Mouse (Mus musculus) stomach, embryonic 16.5 days (tissue): ENCODE data around the gene Stk11. TPM values are rescaled to one million over a fixed set of nuclear protein-coding genes. Genes with fewer than 3 reads are reported as not detected.

Experiments used
- ATAC-seq: fragments of 200-750 bp; cut with Nextera tagmentation; 2 replicates; pipeline ENCODE4 v1.8.0; 2017; ENCODE audit warnings: moderate number of reproducible peaks, moderate TSS enrichment; ENCODE audit not compliant: insufficient read depth, low FRiP score
- H3K27ac ChIP-seq: fragments of 300-500 bp; sonication (generic); 2 replicates; pipeline ENCODE4 v1.5.1; 2014; ENCODE audit warnings: low read length
- H3K27me3 ChIP-seq: fragments of 300-500 bp; sonication (generic); 2 replicates; pipeline ENCODE4 v1.6.1; 2014; ENCODE audit warnings: low read length, control low read depth, mixed read lengths; ENCODE audit not compliant: control insufficient read depth, insufficient read depth
- H3K36me3 ChIP-seq: fragments of 300-500 bp; sonication (generic); 2 replicates; pipeline ENCODE4 v1.6.1; 2014; ENCODE audit warnings: low read length; ENCODE audit not compliant: control insufficient read depth, insufficient read depth
- H3K4me1 ChIP-seq: fragments of 300-500 bp; sonication (generic); 2 replicates; pipeline ENCODE4 v1.6.1; 2014; ENCODE audit warnings: low read length, control low read depth, mixed read lengths; ENCODE audit not compliant: control insufficient read depth, insufficient read depth
- H3K4me2 ChIP-seq: fragments of 300-500 bp; sonication (generic); 2 replicates; pipeline ENCODE4 v1.6.1; 2014; ENCODE audit warnings: low read depth, low read length, mixed read lengths
- H3K4me3 ChIP-seq: fragments of 300-500 bp; sonication (generic); replicated peaks from 2 replicates; pipeline ENCODE4 v1.5.1; 2014; ENCODE audit warnings: mild to moderate bottlenecking, low read length
- H3K9ac ChIP-seq: fragments of 300-500 bp; sonication (generic); 2 replicates; pipeline ENCODE4 v1.6.1; 2014; ENCODE audit warnings: low read length
- H3K9me3 ChIP-seq: fragments of 300-500 bp; sonication (generic); replicated peaks from 2 replicates; pipeline ENCODE4 v1.6.1; 2016; ENCODE audit warnings: low read length, control low read depth; ENCODE audit not compliant: control insufficient read depth
- WGBS: fragments of 180-500 bp; shearing (Covaris S2); extraction: QIAGEN DNeasy Blood & Tissue Kit; methylation state at CpG from one replicate; pipeline ENCODE4 v1.1.7; 2014; 5-methylcytosine and 5-hydroxymethylcytosine counted together
- polyA plus RNA-seq: library from polyadenylated mRNA; unstranded; fragments of >200 nt; fragmentation: Nextera tagmentation; extraction: Ambion mirVana; gene quantifications from 2 replicates; pipeline ENCODE4 v1.2.1, GENCODE M21; 2015

Gene Stk11
- polyA plus RNA-seq: 14.5 and 14.8 TPM in 2 replicates

- H3K4me1 ChIP-seq: peaks cover 27% of the 10 kb centered on the region
- under 1% methylated on average over 70 of the region's 70 CpGs for WGBS
- peak; percentile 98 for ATAC-seq
- no peaks in the 10 kb centered on the region for H3K36me3 ChIP-seq
- no peaks in the 10 kb centered on the region for H3K27me3 ChIP-seq
- no peaks in the 10 kb centered on the region for H3K9me3 ChIP-seq
- peak within 1 kb of the TSS; percentile 92 for H3K4me3 ChIP-seq
- peak within 1 kb of the TSS; percentile 95 for H3K27ac ChIP-seq
- H3K9ac ChIP-seq: peak within 1 kb of the TSS; percentile 86
- peak within 1 kb of the TSS; percentile 95 for H3K4me2 ChIP-seq
Measured at GRCm38 (mm10) chr10:80115290-80115943, at the start of gene Stk11. Gene Stk11 (plus strand): TSS chr10:80115803.

GRCm38 (mm10) chr10:80069251-80069650 is 46.4 kb upstream of the Stk11 start:
- no peaks in the 10 kb centered on the region for H3K27me3 ChIP-seq
- ATAC-seq: no peak
- 91% methylated on average over 6 of the region's 7 CpGs for WGBS

GRCm38 (mm10) chr10:80069948-80070450 is 45.6 kb upstream of the Stk11 start:
- Histone ChIP-seq H3K27me3 (no peaks in the 10 kb centered on the region), H3K36me3 (no peaks in the 10 kb centered on the region)

More at GRCm38 (mm10) chr10:80069251-80069650, 46.4 kb upstream of the Stk11 start:
- Histone ChIP-seq H3K27ac (no peak overlapping the region), H3K9me3 (no peaks in the 10 kb centered on the region), H3K36me3 (no peaks in the 10 kb centered on the region), H3K9ac (no peak overlapping the region), H3K4me2 (no peak overlapping the region), H3K4me1 (peaks cover 20% of the 10 kb centered on the region), H3K4me3 (no peak overlapping the region)

GRCm38 (mm10) chr10:80070837-80071515 is 44.6 kb upstream of the Stk11 start:
- peaks cover 34% of the 10 kb centered on the region for H3K4me1 ChIP-seq
- peak overlapping the region; percentile 50; the same call in 1 of the 2 replicates for H3K9ac ChIP-seq
- H3K4me3 ChIP-seq: no peak overlapping the region
- no peak overlapping the region for H3K4me2 ChIP-seq
- H3K27me3 ChIP-seq: no peaks in the 10 kb centered on the region
- ATAC-seq: peak; percentile 89
- H3K9me3 ChIP-seq: no peaks in the 10 kb centered on the region
- no peaks in the 10 kb centered on the region for H3K36me3 ChIP-seq
- WGBS: 48% methylated on average over 9 of the region's 9 CpGs
- peak overlapping the region; percentile 92 for H3K27ac ChIP-seq

More at GRCm38 (mm10) chr10:80069948-80070450, 45.6 kb upstream of the Stk11 start:
- Histone ChIP-seq H3K9me3 (no peaks in the 10 kb centered on the region), H3K4me3 (no peak overlapping the region), H3K9ac (no peak overlapping the region), H3K4me2 (no peak overlapping the region), H3K27ac (no peak overlapping the region), H3K4me1 (peaks cover 27% of the 10 kb centered on the region)
- ATAC-seq: no peak
- whole genome bisulfite sequencing: 74% methylated on average over 4 of the region's 4 CpGs

GRCm38 (mm10) chr10:80071516-80071900 is 44.1 kb upstream of the Stk11 start:
- Histone ChIP-seq H3K27ac (peak overlapping the region; percentile 92), H3K4me3 (no peak overlapping the region), H3K4me1 (peaks cover 34% of the 10 kb centered on the region), H3K4me2 (no peak overlapping the region), H3K36me3 (no peaks in the 10 kb centered on the region), H3K9me3 (no peaks in the 10 kb centered on the region), H3K9ac (peak overlapping the region; percentile 50; the same call in 1 of the 2 replicates), H3K27me3 (no peaks in the 10 kb centered on the region)
- no peak for ATAC-seq
- 76% methylated on average over 3 of the region's 3 CpGs for WGBS

GRCm38 (mm10) chr10:80072623-80073489 is 42.7 kb upstream of the Stk11 start:
- Histone ChIP-seq H3K27me3 (no peaks in the 10 kb centered on the region), H3K9ac (0 out of 2 replicates have a peak overlapping the region, but pooled peaks have one; percentile 12), H3K4me2 (no peak overlapping the region), H3K9me3 (no peaks in the 10 kb centered on the region), H3K36me3 (no peaks in the 10 kb centered on the region), H3K27ac (no peak overlapping the region), H3K4me3 (no peak overlapping the region), H3K4me1 (peaks cover 34% of the 10 kb centered on the region)
- no peak for ATAC-seq
- WGBS: 84% methylated on average over 20 of the region's 20 CpGs

- peak overlapping the region; percentile 58 for H3K9ac ChIP-seq
- no peaks in the 10 kb centered on the region for H3K9me3 ChIP-seq
- peaks cover 34% of the 10 kb centered on the region for H3K4me1 ChIP-seq
- peak overlapping the region; percentile 63 for H3K27ac ChIP-seq
- no peaks in the 10 kb centered on the region for H3K36me3 ChIP-seq
- ATAC-seq: peak; percentile 75
- peak overlapping the region; percentile 28 for H3K4me3 ChIP-seq
- H3K27me3 ChIP-seq: no peaks in the 10 kb centered on the region
- WGBS: 19% methylated on average over 28 of the region's 28 CpGs
- H3K4me2 ChIP-seq: peak overlapping the region; percentile 46
Measured at GRCm38 (mm10) chr10:80074813-80075601, 40.6 kb upstream of the Stk11 start.

DNA sequence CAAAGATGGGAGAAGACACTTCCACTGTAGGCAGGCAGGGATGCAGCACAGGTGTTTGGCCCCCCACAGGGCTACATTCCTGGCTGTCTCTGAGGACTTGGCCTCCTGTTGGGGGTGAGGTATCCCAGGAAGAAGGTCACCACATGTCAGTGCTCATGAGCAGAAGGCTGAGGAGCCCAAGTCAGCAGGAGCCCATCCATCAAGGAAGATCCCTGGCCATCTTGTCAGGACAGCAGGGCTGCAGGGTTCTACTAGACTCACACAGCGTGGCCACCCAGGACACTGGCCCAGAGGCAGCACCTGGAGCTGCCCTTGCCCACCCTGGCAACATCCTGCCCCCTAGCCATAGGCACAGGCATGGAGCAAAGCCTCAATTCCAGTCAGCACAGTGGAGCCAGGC is 39.7 kb upstream of the Stk11 start:
- Histone ChIP-seq H3K9me3 (no peaks in the 10 kb centered on the region), H3K27ac (peak overlapping the region; percentile 57; the same call in 1 of the 2 replicates), H3K4me3 (no peak overlapping the region), H3K9ac (0 out of 2 replicates have a peak overlapping the region, but pooled peaks have one; percentile 14), H3K27me3 (no peaks in the 10 kb centered on the region), H3K4me2 (no peak overlapping the region), H3K4me1 (peaks cover 36% of the 10 kb centered on the region), H3K36me3 (no peaks in the 10 kb centered on the region)
- ATAC-seq: no peak
- WGBS: 75% methylated on average over 1 of the region's 1 CpGs
